Mouse (Mus musculus) intestine, embryonic 15.5 days (tissue): Measurements from ENCODE around the gene Nrcam. TPM values are rescaled to one million over a fixed set of nuclear protein-coding genes. Genes with fewer than 3 reads are reported as not detected.

ENCODE experiments used
- ATAC-seq: fragments of 200-750 bp; cut with Nextera tagmentation; 2 replicates; pipeline ENCODE4 v1.8.0; 2017; ENCODE audit warnings: moderate TSS enrichment, moderate library complexity
- H3K27ac ChIP-seq: fragments of 300-500 bp; sonication (generic); 2 replicates; pipeline ENCODE4 v1.5.1; 2015; ENCODE audit warnings: mild to moderate bottlenecking, inconsistent platforms
- H3K27me3 ChIP-seq: fragments of 300-500 bp; sonication (generic); replicated peaks from 2 replicates; pipeline ENCODE4 v1.6.1; 2015; ENCODE audit warnings: inconsistent platforms
- H3K36me3 ChIP-seq: fragments of 300-500 bp; sonication (generic); 2 replicates; pipeline ENCODE4 v1.6.1; 2015; ENCODE audit warnings: inconsistent platforms
- H3K4me1 ChIP-seq: fragments of 300-500 bp; sonication (generic); replicated peaks from 2 replicates; pipeline ENCODE4 v1.6.1; 2015; ENCODE audit warnings: inconsistent platforms
- H3K4me2 ChIP-seq: fragments of 300-500 bp; sonication (generic); replicated peaks from 2 replicates; pipeline ENCODE4 v1.6.1; 2015; ENCODE audit warnings: mild to moderate bottlenecking, inconsistent platforms
- H3K4me3 ChIP-seq: fragments of 300-500 bp; sonication (generic); replicated peaks from 2 replicates; pipeline ENCODE4 v1.5.1; 2015; ENCODE audit warnings: inconsistent platforms
- H3K9ac ChIP-seq: fragments of 300-500 bp; sonication (generic); 2 replicates; pipeline ENCODE4 v1.6.1; 2015; ENCODE audit warnings: inconsistent platforms
- H3K9me3 ChIP-seq: fragments of 300-500 bp; sonication (generic); 2 replicates; pipeline ENCODE4 v1.6.1; 2016; ENCODE audit warnings: inconsistent platforms
- WGBS: fragments of 180-500 bp; shearing (Covaris S2); methylation state at CpG from one replicate; pipeline ENCODE4 v1.1.7; 2015; 5-methylcytosine and 5-hydroxymethylcytosine counted together
- polyA plus RNA-seq: library from polyadenylated mRNA; unstranded; fragments of >200 nt; fragmentation: Nextera tagmentation; extraction: Ambion mirVana; gene quantifications from 2 replicates; pipeline ENCODE4 v1.2.1, GENCODE M21; 2015

The Nrcam gene
- polyA plus RNA-seq, 1 experiment from 2014 or later = 4.4 TPM

GRCm38 (mm10) chr12:44503737-44504136 is 175.1 kb downstream of the Nrcam start:
- H3K9ac ChIP-seq = no peak overlapping the region
- H3K9me3 ChIP-seq = no peaks in the 10 kb centered on the region
- H3K27ac ChIP-seq = no peak overlapping the region
- H3K27me3 ChIP-seq = no peaks in the 10 kb centered on the region
- ATAC-seq = no peak
- no peaks in the 10 kb centered on the region for H3K36me3 ChIP-seq
- H3K4me2 ChIP-seq = no peak overlapping the region
- WGBS = 83% methylated on average over 4 of the region's 4 CpGs
- H3K4me1 ChIP-seq = no peaks in the 10 kb centered on the region
- H3K4me3 ChIP-seq = no peak overlapping the region

- no peaks in the 10 kb centered on the region for H3K36me3 ChIP-seq
- H3K9me3 ChIP-seq = no peaks in the 10 kb centered on the region
- WGBS = 80% methylated on average over 3 of the region's 3 CpGs
- H3K4me3 ChIP-seq = no peak overlapping the region
- H3K9ac ChIP-seq = no peak overlapping the region
- no peak overlapping the region for H3K4me2 ChIP-seq
- ATAC-seq = no peak
- H3K27ac ChIP-seq = no peak overlapping the region
- H3K27me3 ChIP-seq = no peaks in the 10 kb centered on the region
- H3K4me1 ChIP-seq = no peaks in the 10 kb centered on the region
These were observed 179.9 kb downstream of the Nrcam start for GRCm38 (mm10) chr12:44508635-44509034.

DNA sequence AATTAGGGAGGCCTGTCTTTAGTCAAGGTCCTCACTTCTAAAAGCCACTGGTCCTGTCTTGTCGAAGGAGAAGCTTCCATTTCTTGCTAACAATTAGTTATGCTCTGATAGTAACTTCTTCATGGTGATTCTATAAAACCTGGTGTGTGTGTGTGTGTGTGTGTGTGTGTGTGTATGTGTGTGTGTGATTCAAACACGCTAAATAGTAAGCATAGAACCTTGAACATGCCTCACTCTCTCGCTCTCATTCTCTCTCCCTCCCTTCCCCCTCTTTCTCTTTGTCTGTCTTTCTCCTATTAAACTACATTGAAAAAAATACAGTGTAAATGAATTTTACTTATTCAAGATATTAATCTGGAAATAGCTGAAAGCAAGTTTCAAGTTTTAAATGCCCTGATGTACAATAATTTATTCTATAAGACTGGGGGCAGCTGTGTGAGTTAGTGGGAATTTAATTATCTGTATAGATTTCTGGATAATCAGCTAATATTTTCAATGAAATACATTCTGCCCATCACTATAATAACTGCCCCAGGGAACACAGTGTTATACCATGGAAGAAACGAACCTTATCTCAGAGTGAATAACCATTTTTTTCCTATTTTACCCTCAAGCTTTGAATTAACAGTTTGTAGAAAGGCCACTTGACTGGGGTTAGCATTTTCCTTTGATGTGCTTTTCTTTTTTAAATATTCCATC is 180.9 kb downstream of the Nrcam start:
- Histone ChIP-seq H3K4me3 (no peak overlapping the region), H3K27ac (no peak overlapping the region), H3K4me2 (no peak overlapping the region), H3K4me1 (no peaks in the 10 kb centered on the region), H3K36me3 (no peaks in the 10 kb centered on the region), H3K9me3 (no peaks in the 10 kb centered on the region), H3K27me3 (no peaks in the 10 kb centered on the region), H3K9ac (no peak overlapping the region)
- no peak for ATAC-seq
- WGBS = 71% methylated on average over 4 of the region's 4 CpGs

GRCm38 (mm10) chr12:44515066-44515465 is 186.4 kb downstream of the Nrcam start:
- Histone ChIP-seq H3K27ac (no peak overlapping the region), H3K4me1 (no peaks in the 10 kb centered on the region), H3K36me3 (no peaks in the 10 kb centered on the region), H3K27me3 (no peaks in the 10 kb centered on the region), H3K9me3 (no peaks in the 10 kb centered on the region), H3K9ac (no peak overlapping the region), H3K4me3 (no peak overlapping the region), H3K4me2 (no peak overlapping the region)
- ATAC-seq = no peak
- 68% methylated on average over 4 of the region's 4 CpGs for WGBS

DNA sequence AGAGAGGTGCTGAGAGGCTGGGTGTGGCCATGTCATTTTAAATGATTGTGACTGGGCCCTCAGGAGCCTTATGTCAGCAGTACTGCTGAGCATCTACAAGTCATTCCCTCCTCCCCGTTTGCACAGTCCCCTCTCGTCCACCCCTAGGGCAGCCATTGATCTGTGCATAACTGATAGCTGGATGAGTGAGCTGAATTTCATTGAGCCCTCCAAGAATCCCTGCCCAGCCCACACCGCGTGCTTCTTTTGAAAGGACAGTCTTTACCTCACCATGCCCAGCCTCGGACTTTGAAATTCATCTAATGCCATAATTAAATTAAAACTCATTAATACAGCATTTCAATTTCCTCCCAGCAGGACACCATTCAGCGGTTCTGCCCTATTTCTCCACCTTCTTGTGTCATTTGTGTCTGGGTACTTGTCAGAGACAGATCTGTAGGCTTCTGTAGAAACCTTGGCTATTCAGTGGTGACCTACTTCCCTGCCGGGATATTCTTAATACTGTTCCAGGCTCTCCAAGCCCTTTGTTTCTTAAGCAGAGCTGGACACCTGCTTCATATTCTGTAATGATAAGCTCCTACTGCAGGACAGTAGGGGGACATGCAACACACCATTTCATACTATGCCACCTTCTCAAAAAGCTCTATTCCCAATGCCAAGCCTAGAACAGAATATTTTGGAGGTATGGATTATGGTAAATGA is 190.9 kb downstream of the Nrcam start:
- no peaks in the 10 kb centered on the region for H3K9me3 ChIP-seq
- H3K36me3 ChIP-seq = no peaks in the 10 kb centered on the region
- no peak overlapping the region for H3K4me2 ChIP-seq
- H3K4me3 ChIP-seq = no peak overlapping the region
- 64% methylated on average over 7 of the region's 7 CpGs for WGBS
- H3K9ac ChIP-seq = no peak overlapping the region
- no peak overlapping the region for H3K27ac ChIP-seq
- H3K27me3 ChIP-seq = no peaks in the 10 kb centered on the region
- ATAC-seq = no peak
- no peaks in the 10 kb centered on the region for H3K4me1 ChIP-seq

DNA sequence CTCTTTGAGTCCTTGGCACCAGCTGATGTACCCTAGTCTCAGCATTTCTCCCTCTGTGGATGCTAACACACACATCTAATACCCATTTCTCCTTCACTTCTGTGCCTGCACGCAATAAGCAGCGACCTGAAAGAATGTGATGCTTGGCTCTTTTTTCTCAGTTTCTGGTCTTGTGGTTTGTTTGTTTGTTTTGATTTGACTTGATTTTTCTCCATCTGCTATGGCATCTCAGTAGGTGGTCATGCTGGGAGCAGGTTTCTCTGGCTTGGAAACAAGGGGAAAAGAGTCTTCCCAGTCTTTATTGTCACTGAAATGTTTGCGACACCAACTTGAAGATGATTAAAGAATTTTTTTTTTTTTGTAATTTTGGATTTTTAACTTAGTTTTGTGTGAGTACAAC is 192.8 kb downstream of the Nrcam start:
- WGBS = 83% methylated on average over 3 of the region's 3 CpGs
- ATAC-seq = no peak
- H3K4me1 ChIP-seq = no peaks in the 10 kb centered on the region

GRCm38 (mm10) chr12:44524621-44525565 is 196.2 kb downstream of the Nrcam start:
- no peaks in the 10 kb centered on the region for H3K9me3 ChIP-seq
- H3K4me1 ChIP-seq = no peaks in the 10 kb centered on the region
- H3K4me2 ChIP-seq = no peak overlapping the region
- no peak for ATAC-seq
- no peaks in the 10 kb centered on the region for H3K27me3 ChIP-seq
- no peak overlapping the region for H3K4me3 ChIP-seq
- no peak overlapping the region for H3K27ac ChIP-seq
- H3K9ac ChIP-seq = no peak overlapping the region
- WGBS = 78% methylated on average over 8 of the region's 8 CpGs
- no peaks in the 10 kb centered on the region for H3K36me3 ChIP-seq

More for the DNA sequence above, 192.8 kb downstream of the Nrcam start:
- no peak overlapping the region for H3K27ac ChIP-seq
- no peak overlapping the region for H3K4me2 ChIP-seq
- H3K27me3 ChIP-seq = no peaks in the 10 kb centered on the region
- H3K9me3 ChIP-seq = no peaks in the 10 kb centered on the region
- H3K9ac ChIP-seq = no peak overlapping the region
- H3K36me3 ChIP-seq = no peaks in the 10 kb centered on the region
- no peak overlapping the region for H3K4me3 ChIP-seq

- Histone ChIP-seq H3K4me2 (no peak overlapping the region), H3K4me3 (no peak overlapping the region), H3K9me3 (no peaks in the 10 kb centered on the region), H3K36me3 (no peaks in the 10 kb centered on the region), H3K27me3 (no peaks in the 10 kb centered on the region), H3K4me1 (no peaks in the 10 kb centered on the region), H3K27ac (no peak overlapping the region), H3K9ac (no peak overlapping the region)
- 47% methylated on average over 11 of the region's 11 CpGs for WGBS
- no peak for ATAC-seq
These were observed 199.8 kb downstream of the Nrcam start for GRCm38 (mm10) chr12:44528391-44529016.

DNA sequence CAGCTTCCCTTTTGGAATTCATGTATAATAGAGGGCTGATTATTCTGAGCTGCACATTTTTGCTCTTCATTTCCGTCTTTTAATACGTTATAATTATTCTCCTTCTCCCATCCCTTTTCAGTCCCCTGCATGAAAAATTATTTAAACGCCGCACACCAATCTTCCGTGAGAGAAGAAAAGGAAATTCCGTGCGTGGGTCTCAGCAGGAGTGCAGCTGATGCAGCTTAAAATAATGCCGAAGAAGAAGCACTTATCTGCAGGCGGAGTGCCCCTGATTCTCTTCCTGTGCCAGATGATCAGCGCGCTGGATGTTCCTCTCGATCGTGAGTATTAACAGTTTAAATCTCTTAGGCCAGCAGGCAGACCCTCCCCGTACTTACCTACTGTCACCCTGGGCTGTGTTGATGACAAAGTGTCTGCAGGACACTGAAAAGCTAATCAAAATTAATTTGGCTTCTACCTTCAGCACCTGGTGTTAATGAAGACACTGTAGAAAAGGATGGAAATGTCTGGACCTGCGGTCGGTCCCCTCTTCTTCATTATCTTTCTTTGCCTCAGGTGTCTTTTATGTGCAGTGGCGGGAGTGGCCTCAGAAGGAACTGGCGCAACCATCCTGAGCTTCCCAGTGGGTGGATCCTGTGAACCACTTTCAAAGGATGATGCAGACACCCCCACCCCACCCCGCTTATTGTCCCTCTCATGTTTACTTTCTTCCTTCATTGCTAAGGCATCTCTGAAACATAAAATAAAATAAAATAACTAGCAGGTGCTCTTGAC is 203.8 kb downstream of the Nrcam start:
- Histone ChIP-seq H3K9me3 (no peaks in the 10 kb centered on the region), H3K9ac (no peak overlapping the region), H3K27ac (no peak overlapping the region), H3K4me2 (no peak overlapping the region), H3K27me3 (no peaks in the 10 kb centered on the region), H3K36me3 (no peaks in the 10 kb centered on the region), H3K4me3 (no peak overlapping the region), H3K4me1 (no peaks in the 10 kb centered on the region)
- no peak for ATAC-seq
- WGBS = 73% methylated on average over 19 of the region's 19 CpGs

- Histone ChIP-seq H3K4me2 (no peak overlapping the region), H3K4me1 (no peaks in the 10 kb centered on the region), H3K4me3 (no peak overlapping the region), H3K9ac (no peak overlapping the region), H3K9me3 (no peaks in the 10 kb centered on the region), H3K27ac (no peak overlapping the region), H3K36me3 (no peaks in the 10 kb centered on the region), H3K27me3 (no peaks in the 10 kb centered on the region)
- WGBS = 84% methylated on average over 7 of the region's 7 CpGs
- no peak for ATAC-seq
These were observed 205.5 kb downstream of the Nrcam start for GRCm38 (mm10) chr12:44534100-44534633.

DNA sequence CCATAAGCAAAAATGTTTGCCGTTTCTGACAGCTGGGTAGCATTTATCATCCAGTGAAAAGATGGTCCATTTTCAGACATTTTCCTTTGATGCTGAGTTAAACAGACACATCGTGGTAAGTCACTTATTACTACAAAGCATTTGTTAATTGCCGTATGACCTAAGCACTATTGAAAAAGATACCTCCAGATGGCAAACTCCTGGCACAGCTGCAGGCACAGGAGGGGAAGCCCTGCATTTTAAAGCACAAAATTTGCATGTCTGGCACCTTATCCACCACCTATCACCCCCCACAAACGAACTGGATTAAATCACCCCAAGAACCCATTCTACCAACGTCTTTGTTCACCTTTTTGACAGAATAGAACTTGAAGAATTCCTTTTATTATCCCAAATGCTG is 206.9 kb downstream of the Nrcam start:
- whole genome bisulfite sequencing = 21% methylated on average over 5 of the region's 5 CpGs
- Histone ChIP-seq H3K27ac (no peak overlapping the region), H3K27me3 (no peaks in the 10 kb centered on the region), H3K9me3 (no peaks in the 10 kb centered on the region), H3K4me2 (no peak overlapping the region), H3K4me1 (no peaks in the 10 kb centered on the region), H3K9ac (no peak overlapping the region), H3K36me3 (no peaks in the 10 kb centered on the region), H3K4me3 (no peak overlapping the region)
- no peak for ATAC-seq
